Mouse (Mus musculus): ENCODE measurements around the gene Gm20518. TPM values are rescaled to one million over a fixed set of nuclear protein-coding genes. Genes with fewer than 3 reads are reported as not detected.

Gene Gm20518
- polyA plus RNA-seq, 1 experiment: 2.6 TPM

DNA sequence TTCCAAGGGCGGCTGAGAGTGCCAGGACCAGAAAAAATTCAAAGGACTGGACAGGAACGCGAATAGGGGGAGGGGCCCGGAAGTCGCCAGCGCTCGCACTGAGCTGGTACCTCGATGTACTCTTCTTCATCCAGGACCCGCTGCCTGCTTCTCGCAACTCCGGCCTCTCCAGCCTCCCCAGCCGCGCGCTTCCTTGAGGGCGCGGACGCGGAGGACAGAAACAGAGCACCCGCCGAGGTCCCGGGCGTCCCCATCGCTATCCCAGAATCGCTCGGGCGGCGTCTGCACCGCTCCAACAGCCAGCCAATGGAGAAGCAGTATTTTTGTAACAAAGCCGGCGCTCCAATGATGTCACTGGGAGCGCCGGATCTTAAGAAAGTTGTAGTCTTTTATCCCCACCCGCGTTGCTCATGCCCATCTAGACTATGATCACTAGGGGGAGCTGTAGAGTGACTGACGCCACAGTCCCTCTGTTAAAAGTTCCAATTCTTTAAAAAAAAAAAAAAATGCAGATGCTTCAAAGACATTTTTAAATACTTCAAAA lies 19.7 kb upstream of the Gm20518 start, which contains the start of gene Ess2:
Gene Ess2, minus strand, starts transcription at position 297 of the 544 bp plus-strand sequence.
- Histone ChIP-seq H3K4me3 (ENCODE audit: insufficient read depth, low read length) (peak within 1 kb of the TSS; percentile 67), H3K4me1 (ENCODE audit: control insufficient read depth, insufficient read depth, low read length) (peaks cover 5% of the 10 kb centered on the region; the same call in 1 of the 2 replicates), H3K27ac (ENCODE audit: insufficient read depth, low read length) (peak within 1 kb of the TSS; percentile 57; the same call in 1 of the 2 replicates)
- TF ChIP-seq CTCF (IDR thresholded peaks at IDR 0.05; ENCODE audit: extremely low read depth, insufficient read depth, low read length): peak; percentile 78
- peak; percentile 44; the same call in 1 of the 2 replicates for TF ChIP-seq POLR2A (IDR thresholded peaks at IDR 0.05; ENCODE audit: extremely low read depth, insufficient read depth, low read length)

DNA sequence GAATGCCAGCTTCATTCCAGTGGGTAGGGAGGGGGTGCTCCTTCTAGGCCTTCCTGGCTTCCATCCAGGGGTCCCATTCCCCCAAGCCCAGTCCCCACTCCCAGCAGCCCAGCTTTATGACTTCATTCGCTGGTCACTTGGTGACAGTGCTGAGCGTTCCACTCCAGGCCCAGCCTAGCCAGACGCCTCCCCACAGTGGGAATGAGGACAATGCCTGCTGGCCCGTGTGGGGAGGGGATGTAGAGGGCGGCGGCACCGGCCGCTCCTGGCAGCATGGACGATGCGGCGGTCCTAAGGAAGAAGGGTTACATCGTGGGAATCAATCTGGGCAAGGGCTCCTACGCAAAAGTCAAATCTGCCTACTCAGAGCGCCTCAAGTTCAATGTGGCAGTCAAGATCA lies 7.0 kb upstream of the Gm20518 start, which contains the start of the genes Dgcr2 and Tssk2:
Gene Dgcr2, minus strand, starts transcription at position 101 of the 400 bp plus-strand sequence.
Gene Tssk2, plus strand, starts transcription at position 176 of the 400 bp plus-strand sequence.
- no peak within 1 kb of the TSS for H3K4me3 ChIP-seq (ENCODE audit: insufficient read depth, low read length)
- TF ChIP-seq POLR2A (IDR thresholded peaks at IDR 0.05; ENCODE audit: extremely low read depth, insufficient read depth, low read length) (no peak), CTCF (IDR thresholded peaks at IDR 0.05; ENCODE audit: extremely low read depth, insufficient read depth, low read length) (no peak)
- no peaks in the 10 kb centered on the region for H3K4me1 ChIP-seq (ENCODE audit: control insufficient read depth, insufficient read depth, low read length)
- H3K27ac ChIP-seq (ENCODE audit: insufficient read depth, low read length): no peak within 1 kb of the TSS

DNA sequence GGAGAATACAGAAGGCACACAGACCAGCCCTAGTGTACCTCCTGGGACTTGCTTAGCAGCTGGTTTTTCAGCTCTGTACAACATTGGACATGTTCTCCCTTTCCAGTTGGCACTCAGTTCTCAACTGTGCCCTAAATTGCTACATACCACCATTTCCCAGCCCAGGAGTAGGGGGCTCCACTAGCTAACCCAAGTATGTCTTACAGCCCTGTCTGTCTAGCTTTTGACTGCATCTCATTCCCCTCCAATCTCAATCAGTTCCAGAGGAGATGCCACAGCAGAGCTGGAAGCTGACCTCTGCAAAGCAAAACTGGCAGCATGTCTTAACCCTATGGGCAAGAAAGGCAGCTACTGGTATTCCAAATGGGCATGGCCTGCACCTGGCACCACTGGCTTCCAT lies 4.6 kb upstream of the Gm20518 start:
- Histone ChIP-seq H3K4me1 (ENCODE audit: control insufficient read depth, insufficient read depth, low read length) (no peaks in the 10 kb centered on the region), H3K27ac (ENCODE audit: insufficient read depth, low read length) (no peak overlapping the region), H3K4me3 (ENCODE audit: insufficient read depth, low read length) (no peak overlapping the region)
- TF ChIP-seq CTCF (IDR thresholded peaks at IDR 0.05; ENCODE audit: extremely low read depth, insufficient read depth, low read length) (no peak), POLR2A (IDR thresholded peaks at IDR 0.05; ENCODE audit: extremely low read depth, insufficient read depth, low read length) (no peak)

DNA sequence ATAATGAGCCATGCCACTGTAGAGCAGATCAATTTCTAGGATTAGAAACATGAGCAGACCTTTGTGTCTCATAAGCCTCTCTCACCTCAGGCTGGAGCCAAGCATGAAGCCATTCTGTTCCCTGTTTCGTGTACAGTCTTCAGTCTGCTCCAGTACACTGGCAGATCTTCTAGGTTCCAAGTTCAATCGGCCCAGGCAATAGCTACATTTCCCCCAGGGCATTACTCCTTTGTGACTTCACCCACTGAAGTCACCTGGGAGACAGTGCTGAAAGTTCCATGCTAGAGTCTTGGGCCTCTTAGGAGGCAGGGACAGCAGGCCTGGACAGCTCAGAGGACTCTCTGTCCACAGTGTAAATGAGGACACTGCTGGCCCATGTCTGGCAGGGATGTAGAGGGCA lies 2.5 kb upstream of the Gm20518 start, which contains the start of gene Tssk1:
Gene Tssk1, plus strand, starts transcription at position 301 of the 400 bp plus-strand sequence.
- Histone ChIP-seq H3K4me3 (ENCODE audit: insufficient read depth, low read length) (no peak within 1 kb of the TSS), H3K27ac (ENCODE audit: insufficient read depth, low read length) (no peak within 1 kb of the TSS), H3K4me1 (ENCODE audit: control insufficient read depth, insufficient read depth, low read length) (peaks cover 9% of the 10 kb centered on the region)
- no peak for TF ChIP-seq POLR2A (IDR thresholded peaks at IDR 0.05; ENCODE audit: extremely low read depth, insufficient read depth, low read length)
- TF ChIP-seq CTCF (IDR thresholded peaks at IDR 0.05; ENCODE audit: extremely low read depth, insufficient read depth, low read length): no peak

DNA sequence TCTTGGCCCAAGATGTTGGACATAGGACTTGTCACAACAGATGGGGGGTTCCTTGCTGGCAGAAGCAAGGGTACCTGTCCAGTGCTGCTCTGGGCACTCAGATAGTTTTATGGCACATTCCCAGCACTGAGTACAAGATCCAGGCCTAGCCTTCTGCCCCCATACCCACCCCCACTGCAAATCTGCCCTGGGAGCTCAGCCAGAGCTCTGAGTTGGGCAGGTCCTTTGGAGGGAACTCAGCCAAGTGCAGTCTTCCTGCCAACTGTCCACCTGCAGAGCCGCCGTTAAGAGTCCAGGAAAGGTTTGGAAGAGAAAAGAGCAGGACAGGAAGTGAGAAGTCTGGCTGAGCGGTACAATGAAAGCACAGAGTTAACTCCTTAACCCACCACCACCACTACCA lies 1.1 kb upstream of the Gm20518 start:
- Histone ChIP-seq H3K27ac (ENCODE audit: insufficient read depth, low read length) (no peak overlapping the region), H3K4me1 (ENCODE audit: control insufficient read depth, insufficient read depth, low read length) (peaks cover 9% of the 10 kb centered on the region), H3K4me3 (ENCODE audit: insufficient read depth, low read length) (no peak overlapping the region)
- TF ChIP-seq POLR2A (IDR thresholded peaks at IDR 0.05; ENCODE audit: extremely low read depth, insufficient read depth, low read length): no peak
- TF ChIP-seq CTCF (IDR thresholded peaks at IDR 0.05; ENCODE audit: extremely low read depth, insufficient read depth, low read length): no peak

DNA sequence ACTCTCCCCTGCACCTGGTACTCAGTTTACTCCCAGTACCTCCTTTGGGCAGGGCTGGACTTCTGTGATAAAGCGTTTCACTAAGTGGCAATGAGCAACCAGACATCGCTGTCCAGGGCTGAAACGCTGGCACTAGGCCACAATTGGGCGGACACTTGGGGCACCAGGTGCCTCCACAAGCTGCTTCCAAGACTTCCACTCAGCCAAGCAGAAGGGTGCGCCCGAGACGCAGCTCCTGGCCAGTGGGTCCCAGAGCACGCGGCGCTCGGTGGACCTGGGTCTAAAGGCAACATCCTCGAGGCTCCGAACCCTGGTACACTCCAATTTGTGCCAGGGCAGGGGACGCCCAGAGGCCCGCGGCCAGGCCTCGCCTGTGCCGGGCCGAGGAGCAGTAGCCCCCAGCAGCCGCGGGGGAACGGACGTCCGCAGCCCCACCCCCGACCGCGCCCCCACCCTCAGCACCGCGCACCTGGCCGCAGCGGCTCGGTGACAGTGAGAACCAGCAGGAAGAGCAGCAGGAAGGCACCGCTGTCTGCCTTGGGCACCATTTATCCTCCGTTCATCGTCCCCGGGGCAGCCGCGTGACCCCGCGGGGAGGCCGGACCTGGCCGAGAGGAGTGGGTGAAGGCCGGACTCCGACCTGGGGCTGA lies 429 bp downstream of the Gm20518 start:
- peak overlapping the region; percentile 81 for H3K4me3 ChIP-seq (ENCODE audit: insufficient read depth, low read length)
- peak overlapping the region; percentile 92 for H3K27ac ChIP-seq (ENCODE audit: insufficient read depth, low read length)
- peaks cover 9% of the 10 kb centered on the region for H3K4me1 ChIP-seq (ENCODE audit: control insufficient read depth, insufficient read depth, low read length)
- TF ChIP-seq CTCF (IDR thresholded peaks at IDR 0.05; ENCODE audit: extremely low read depth, insufficient read depth, low read length): no peak
- no peak for TF ChIP-seq POLR2A (IDR thresholded peaks at IDR 0.05; ENCODE audit: extremely low read depth, insufficient read depth, low read length)

DNA sequence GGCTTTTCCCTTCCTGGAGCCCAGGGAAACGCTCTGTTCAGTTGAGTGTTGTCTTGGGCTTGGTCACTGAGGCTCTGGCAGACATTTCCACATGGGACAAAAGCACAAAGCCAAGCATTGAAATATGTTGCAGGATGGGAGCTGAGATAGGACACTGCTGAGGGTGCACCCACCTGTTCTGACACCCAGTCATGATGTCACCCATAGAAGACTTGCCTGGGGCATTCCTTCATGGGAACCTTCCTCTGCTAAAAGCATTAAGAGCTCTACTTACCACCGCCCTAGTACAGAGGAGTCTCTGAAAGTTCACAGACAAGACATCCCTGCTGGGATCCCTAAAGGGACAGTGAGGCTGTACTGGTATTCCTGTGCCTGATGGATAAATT lies 1.1 kb downstream of the Gm20518 start:
- H3K4me3 ChIP-seq (ENCODE audit: insufficient read depth, low read length): peak overlapping the region; percentile 81
- H3K4me1 ChIP-seq (ENCODE audit: control insufficient read depth, insufficient read depth, low read length): peaks cover 9% of the 10 kb centered on the region
- no peak for TF ChIP-seq POLR2A (IDR thresholded peaks at IDR 0.05; ENCODE audit: extremely low read depth, insufficient read depth, low read length)
- TF ChIP-seq CTCF (IDR thresholded peaks at IDR 0.05; ENCODE audit: extremely low read depth, insufficient read depth, low read length): no peak
- no peak overlapping the region for H3K27ac ChIP-seq (ENCODE audit: insufficient read depth, low read length)

DNA sequence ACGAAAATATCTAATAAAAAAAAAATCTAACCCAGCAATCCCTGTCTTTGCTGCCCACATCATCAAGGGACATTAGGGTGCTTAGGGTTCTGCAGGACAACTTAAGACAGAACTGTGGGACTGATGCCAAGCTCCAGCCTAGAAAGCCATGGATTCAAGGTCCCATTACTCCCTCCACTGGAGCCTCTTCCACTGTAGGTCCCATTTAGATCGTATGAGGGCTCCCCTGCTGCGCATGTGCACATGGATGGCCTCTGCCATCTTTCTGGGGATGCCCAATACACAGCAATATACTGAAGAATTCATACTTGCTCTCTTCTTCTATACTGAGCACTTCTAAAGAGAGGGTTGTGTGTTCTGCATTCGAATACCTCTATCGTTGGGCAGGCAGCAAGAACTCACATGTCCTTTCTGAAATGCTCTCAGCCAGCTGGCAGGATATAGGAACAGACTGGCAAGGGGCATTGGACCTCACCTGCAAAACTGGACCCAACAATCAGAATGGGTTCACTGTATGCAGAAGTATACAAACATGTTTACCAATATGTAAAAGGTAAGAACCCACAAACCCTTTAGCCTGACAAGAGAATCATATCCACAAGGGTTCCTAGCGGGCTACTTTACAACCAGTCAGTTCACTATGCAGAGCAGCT lies 1.7 kb downstream of the Gm20518 start:
- TF ChIP-seq CTCF (IDR thresholded peaks at IDR 0.05; ENCODE audit: extremely low read depth, insufficient read depth, low read length): no peak
- no peak for TF ChIP-seq POLR2A (IDR thresholded peaks at IDR 0.05; ENCODE audit: extremely low read depth, insufficient read depth, low read length)
- Histone ChIP-seq H3K4me1 (ENCODE audit: control insufficient read depth, insufficient read depth, low read length) (peaks cover 9% of the 10 kb centered on the region), H3K4me3 (ENCODE audit: insufficient read depth, low read length) (peak overlapping the region; percentile 81; the same call in 1 of the 2 replicates), H3K27ac (ENCODE audit: insufficient read depth, low read length) (no peak overlapping the region)

DNA sequence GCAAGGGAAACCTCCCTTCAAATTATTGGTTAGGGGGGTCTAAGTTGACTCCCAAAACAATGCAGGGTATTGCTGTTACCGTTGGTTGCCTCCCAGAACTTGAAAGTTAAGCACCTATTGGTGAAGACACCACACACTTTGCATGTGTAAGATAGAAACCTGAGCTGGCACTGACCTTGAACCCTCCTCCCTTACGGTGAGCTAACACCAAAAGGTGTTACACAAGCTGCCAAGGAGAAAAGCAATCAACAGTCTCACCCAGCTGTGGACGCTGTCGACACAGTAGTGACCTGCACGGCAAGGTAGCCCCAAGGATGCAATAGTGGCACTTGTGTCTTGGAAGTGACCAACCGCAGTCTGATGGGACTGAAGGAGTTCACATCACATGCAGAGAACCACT lies 7.4 kb downstream of the Gm20518 start:
- no peak for TF ChIP-seq CTCF (IDR thresholded peaks at IDR 0.05; ENCODE audit: extremely low read depth, insufficient read depth, low read length)
- TF ChIP-seq POLR2A (IDR thresholded peaks at IDR 0.05; ENCODE audit: extremely low read depth, insufficient read depth, low read length): no peak
- no peak overlapping the region for H3K27ac ChIP-seq (ENCODE audit: insufficient read depth, low read length)
- no peak overlapping the region for H3K4me3 ChIP-seq (ENCODE audit: insufficient read depth, low read length)
- H3K4me1 ChIP-seq (ENCODE audit: control insufficient read depth, insufficient read depth, low read length): peaks cover 8% of the 10 kb centered on the region
